Mouse (Mus musculus) bone marrow, adult 2 months (tissue): ENCODE measurements around the gene Dnajc13.

Experiments used
- CTCF ChIP-seq: fragments of 200-500 bp; IDR thresholded peaks from 2 replicates; pipeline ENCODE4 v1.5.1; 2011; ENCODE audit warnings: low read length, control low read depth; ENCODE audit not compliant: control insufficient read depth, insufficient read depth
- POLR2A ChIP-seq: fragments of 200-500 bp; IDR thresholded peaks from 2 replicates; pipeline ENCODE4 v1.6.1; 2011; ENCODE audit warnings: low read depth, mild to moderate bottlenecking, control low read depth, low read length, borderline replicate concordance; ENCODE audit not compliant: control insufficient read depth

- TF ChIP-seq POLR2A (no peak), CTCF (no peak)
Measured at GRCm38 (mm10) chr9:104164194-104164593, 98.5 kb downstream of the Dnajc13 start.
